Mouse (Mus musculus): ENCODE results near the gene Lkaaear1.

GRCm38 (mm10) chr2:181671984-181672383 lies 26.3 kb downstream of the Lkaaear1 start:
- TF ChIP-seq CTCF (IDR thresholded peaks at IDR 0.05; ENCODE audit: control insufficient read depth, insufficient read depth, insufficient read length) (no peak), USF1 (IDR thresholded peaks at IDR 0.05; ENCODE audit: low read depth) (no peak), CEBPB (IDR thresholded peaks at IDR 0.05; ENCODE audit: low read depth) (no peak), MAX (IDR thresholded peaks at IDR 0.05) (no peak), MYOD1 (IDR thresholded peaks at IDR 0.05; ENCODE audit: control insufficient read depth, insufficient read length, low read depth) (no peak), MYOG (IDR thresholded peaks at IDR 0.05; ENCODE audit: control insufficient read depth, extremely low read depth, insufficient read length) (no peak), FOSL1 (IDR thresholded peaks at IDR 0.05; ENCODE audit: insufficient read depth, low read length, poor library complexity, severe bottlenecking) (no peak)

Measured in C2C12 (cell line).